Mouse (Mus musculus) bone marrow, adult 2 months (tissue): Measurements from ENCODE around the gene Erich4.

Experiments
- CTCF ChIP-seq: fragments of 200-500 bp; IDR thresholded peaks from 2 replicates; pipeline ENCODE4 v1.5.1; 2011; ENCODE audit warnings: low read length, control low read depth; ENCODE audit not compliant: control insufficient read depth, insufficient read depth
- POLR2A ChIP-seq: fragments of 200-500 bp; IDR thresholded peaks from 2 replicates; pipeline ENCODE4 v1.6.1; 2011; ENCODE audit warnings: low read depth, mild to moderate bottlenecking, control low read depth, low read length, borderline replicate concordance; ENCODE audit not compliant: control insufficient read depth

GRCm38 (mm10) chr7:25601346-25601745, 14.3 kb downstream of the Erich4 start:
- TF ChIP-seq CTCF (no peak), POLR2A (no peak)
